Mouse (Mus musculus): ENCODE measurements around the gene Fam89b. TPM values are rescaled to one million over a fixed set of nuclear protein-coding genes. Genes with fewer than 3 reads are reported as not detected.
A peak's percentile ranks its signal among the peaks of the same experiment; 100 is the strongest.

The Fam89b gene
- polyA plus RNA-seq, 1 experiment from 2014 or later, result 47.0 TPM

- WGBS (ENCODE audit: insufficient replicate concordance), result 24% methylated on average over 4 of the region's 4 CpGs
- Histone ChIP-seq H3K9ac (peak overlapping the region; percentile 100), H3K27me3 (no peaks in the 10 kb centered on the region), H3K36me3 (peaks cover 59% of the 10 kb centered on the region), H3K4me1 (replicated peaks) (peaks cover 86% of the 10 kb centered on the region), H3K4me3 (replicated peaks) (peak overlapping the region; percentile 99), H3K4me2 (peak overlapping the region; percentile 91), H3K27ac (peak overlapping the region; percentile 99), H3K9me3 (replicated peaks) (no peaks in the 10 kb centered on the region)
- DNase-seq (peak; percentile 31), ATAC-seq (ENCODE audit: low read depth) (no peak)
These were observed 5.4 kb downstream of the Fam89b start for GRCm38 (mm10) chr19:5723934-5724548.

- H3K4me3 ChIP-seq (replicated peaks), result peak overlapping the region; percentile 99
- H3K27ac ChIP-seq, result peak overlapping the region; percentile 99
- peak overlapping the region; percentile 91 for H3K4me2 ChIP-seq
- H3K27me3 ChIP-seq, result no peaks in the 10 kb centered on the region
- H3K36me3 ChIP-seq, result peaks cover 65% of the 10 kb centered on the region
- peak overlapping the region; percentile 100 for H3K9ac ChIP-seq
- WGBS (ENCODE audit: insufficient replicate concordance), result 41% methylated on average over 7 of the region's 7 CpGs
- H3K4me1 ChIP-seq (replicated peaks), result peaks cover 86% of the 10 kb centered on the region
- no peaks in the 10 kb centered on the region for H3K9me3 ChIP-seq (replicated peaks)
- DNase-seq (peak; percentile 77), ATAC-seq (ENCODE audit: low read depth) (peak; percentile 77)
These were observed 6.5 kb downstream of the Fam89b start for GRCm38 (mm10) chr19:5722848-5723425.

- 89% methylated on average over 6 of the region's 6 CpGs for WGBS (ENCODE audit: insufficient replicate concordance)
- Histone ChIP-seq H3K9me3 (replicated peaks) (no peaks in the 10 kb centered on the region), H3K27ac (peak overlapping the region; percentile 99), H3K4me1 (replicated peaks) (peaks cover 88% of the 10 kb centered on the region), H3K36me3 (peaks cover 82% of the 10 kb centered on the region), H3K4me3 (replicated peaks) (peak overlapping the region; percentile 18), H3K9ac (peak overlapping the region; percentile 100; the same call in 1 of the 2 replicates), H3K27me3 (no peaks in the 10 kb centered on the region), H3K4me2 (peak overlapping the region; percentile 91)
- no peak for ATAC-seq (ENCODE audit: low read depth)
- DNase-seq, result no peak
These were observed 8.2 kb downstream of the Fam89b start for GRCm38 (mm10) chr19:5721233-5721632.

GRCm38 (mm10) chr19:5716955-5717354, 12.5 kb downstream of the Fam89b start:
- DNase-seq (no peak), ATAC-seq (ENCODE audit: low read depth) (no peak)
- H3K4me3 ChIP-seq (replicated peaks), result 0 out of 2 replicates have a peak overlapping the region, but pooled peaks have one; percentile 2
- peaks cover 100% of the 10 kb centered on the region for H3K36me3 ChIP-seq
- peak overlapping the region; percentile 36; the same call in 1 of the 2 replicates for H3K4me2 ChIP-seq
- H3K9ac ChIP-seq, result no peak overlapping the region
- 77% methylated on average over 10 of the region's 10 CpGs for WGBS (ENCODE audit: insufficient replicate concordance)
- no peaks in the 10 kb centered on the region for H3K27me3 ChIP-seq
- no peaks in the 10 kb centered on the region for H3K9me3 ChIP-seq (replicated peaks)
- H3K27ac ChIP-seq, result peak overlapping the region; percentile 99; the same call in 1 of the 2 replicates
- peaks cover 100% of the 10 kb centered on the region for H3K4me1 ChIP-seq (replicated peaks)

- Histone ChIP-seq H3K4me2 (peak overlapping the region; percentile 36), H3K4me1 (replicated peaks) (peaks cover 98% of the 10 kb centered on the region), H3K36me3 (peaks cover 100% of the 10 kb centered on the region), H3K27ac (peak overlapping the region; percentile 59), H3K27me3 (no peaks in the 10 kb centered on the region), H3K4me3 (replicated peaks) (peak overlapping the region; percentile 21; the same call in 1 of the 2 replicates), H3K9me3 (replicated peaks) (no peaks in the 10 kb centered on the region), H3K9ac (peak overlapping the region; percentile 6; the same call in 1 of the 2 replicates)
- ATAC-seq (ENCODE audit: low read depth), result peak; percentile 51
- WGBS (ENCODE audit: insufficient replicate concordance), result 77% methylated on average over 43 of the region's 43 CpGs
- no peak for DNase-seq
These were observed 13.4 kb downstream of the Fam89b start for GRCm38 (mm10) chr19:5715793-5716688.

- DNase-seq, result no peak
- Histone ChIP-seq H3K4me1 (replicated peaks) (peaks cover 84% of the 10 kb centered on the region), H3K27me3 (no peaks in the 10 kb centered on the region), H3K4me3 (replicated peaks) (peak overlapping the region; percentile 18), H3K9me3 (replicated peaks) (no peaks in the 10 kb centered on the region), H3K4me2 (peak overlapping the region; percentile 43), H3K9ac (peak overlapping the region; percentile 37), H3K27ac (peak overlapping the region; percentile 59), H3K36me3 (peaks cover 100% of the 10 kb centered on the region)
- ATAC-seq (ENCODE audit: low read depth), result peak; percentile 52
- WGBS (ENCODE audit: insufficient replicate concordance), result 34% methylated on average over 2 of the region's 2 CpGs
These were observed 15.7 kb downstream of the Fam89b start for GRCm38 (mm10) chr19:5713730-5714129.

- Histone ChIP-seq H3K4me2 (peak overlapping the region; percentile 43), H3K27me3 (no peaks in the 10 kb centered on the region), H3K9me3 (replicated peaks) (no peaks in the 10 kb centered on the region), H3K4me1 (replicated peaks) (peaks cover 80% of the 10 kb centered on the region), H3K9ac (peak overlapping the region; percentile 37), H3K4me3 (replicated peaks) (peak overlapping the region; percentile 18), H3K36me3 (peaks cover 100% of the 10 kb centered on the region), H3K27ac (peak overlapping the region; percentile 59)
- ATAC-seq (ENCODE audit: low read depth), result no peak
- 61% methylated on average over 5 of the region's 5 CpGs for WGBS (ENCODE audit: insufficient replicate concordance)
- DNase-seq, result no peak
These were observed 16.2 kb downstream of the Fam89b start for GRCm38 (mm10) chr19:5713255-5713654.

GRCm38 (mm10) chr19:5711907-5712460, 17.5 kb downstream of the Fam89b start:
- Histone ChIP-seq H3K4me2 (no peak overlapping the region), H3K36me3 (peaks cover 100% of the 10 kb centered on the region), H3K4me1 (replicated peaks) (peaks cover 74% of the 10 kb centered on the region)

GRCm38 (mm10) chr19:5711218-5711617, 18.2 kb downstream of the Fam89b start:
- H3K36me3 ChIP-seq, result peaks cover 100% of the 10 kb centered on the region
- no peaks in the 10 kb centered on the region for H3K9me3 ChIP-seq (replicated peaks)
- DNase-seq (no peak), ATAC-seq (ENCODE audit: low read depth) (no peak)
- no peaks in the 10 kb centered on the region for H3K27me3 ChIP-seq
- H3K4me1 ChIP-seq (replicated peaks), result peaks cover 73% of the 10 kb centered on the region
- 47% methylated on average over 3 of the region's 3 CpGs for WGBS (ENCODE audit: insufficient replicate concordance)
- H3K4me3 ChIP-seq (replicated peaks), result no peak overlapping the region
- peak overlapping the region; percentile 35; the same call in 1 of the 2 replicates for H3K27ac ChIP-seq
- H3K9ac ChIP-seq, result no peak overlapping the region
- H3K4me2 ChIP-seq, result no peak overlapping the region

More at GRCm38 (mm10) chr19:5711907-5712460, 17.5 kb downstream of the Fam89b start:
- Histone ChIP-seq H3K9me3 (replicated peaks) (no peaks in the 10 kb centered on the region), H3K27me3 (no peaks in the 10 kb centered on the region), H3K9ac (no peak overlapping the region; the same call in 1 of the 2 replicates), H3K27ac (peak overlapping the region; percentile 15; the same call in 1 of the 2 replicates), H3K4me3 (replicated peaks) (no peak overlapping the region)
- WGBS (ENCODE audit: insufficient replicate concordance), result 84% methylated on average over 14 of the region's 14 CpGs
- ATAC-seq (ENCODE audit: low read depth) (no peak), DNase-seq (no peak)

GRCm38 (mm10) chr19:5710581-5710980, 18.9 kb downstream of the Fam89b start:
- Histone ChIP-seq H3K4me2 (no peak overlapping the region), H3K9me3 (replicated peaks) (no peaks in the 10 kb centered on the region), H3K36me3 (peaks cover 100% of the 10 kb centered on the region), H3K4me3 (replicated peaks) (no peak overlapping the region), H3K27me3 (no peaks in the 10 kb centered on the region), H3K4me1 (replicated peaks) (peaks cover 73% of the 10 kb centered on the region), H3K27ac (peak overlapping the region; percentile 35; the same call in 1 of the 2 replicates), H3K9ac (no peak overlapping the region)
- no peak for DNase-seq
- ATAC-seq (ENCODE audit: low read depth), result no peak
- WGBS (ENCODE audit: insufficient replicate concordance), result 89% methylated on average over 8 of the region's 8 CpGs
